In genomic region chr2:106796246-106796645, GRCm38 (mm10) we compare ENCODE assay signal across 10 mouse cellular contexts.
DNase-seq lines count a peak whose midpoint lies in the region; ATAC-seq lines count a peak whose summit lies in the region.
"Had no signal": no experiment of that assay in that cellular context is flagged by ENCODE, and none has a peak within 500 bp of the region (broad histone marks: within the 10 kb centered on the region; RNA-seq: fewer than 3 reads in every experiment).

No protein-coding gene starts in this region.

- no peak for DNase-seq in midbrain, embryonic 11.5 days (ENCODE audit: low spot score, missing footprints)
- DNase-seq in midbrain, embryonic 10.5 days (ENCODE audit: low spot score) = no peak
- peak; percentile 49 for DNase-seq in forebrain, embryonic 14.5 days (ENCODE audit: low spot score)
- DNase-seq in lung, postnatal 25 days (ENCODE audit: low spot score) = no peak
- no peak for DNase-seq in thymus, postnatal 0 days (ENCODE audit: low spot score)
- DNase-seq: liver, embryonic 13.5 days; right cerebral cortex, postnatal 14 days; thymus, postnatal 14 days had no signal

- peaks cover 22% of the 10 kb centered on the region for H3K4me1 ChIP-seq in midbrain, embryonic 11.5 days (ENCODE audit: control insufficient read depth, insufficient read depth, low read length)
- peaks cover 41% of the 10 kb centered on the region for H3K4me1 ChIP-seq in midbrain, embryonic 10.5 days
- peaks cover 37% of the 10 kb centered on the region for H3K4me1 ChIP-seq in forebrain, embryonic 14.5 days (ENCODE audit: control insufficient read depth, insufficient read depth, low read length)
- peaks cover 51% of the 10 kb centered on the region for H3K4me1 ChIP-seq in limb, embryonic 12.5 days (replicated peaks)
- H3K4me1 ChIP-seq: liver, embryonic 13.5 days had no signal

- H3K27ac ChIP-seq in midbrain, embryonic 11.5 days (ENCODE audit: low read depth, low read length) = no peak overlapping the region
- H3K27ac ChIP-seq in midbrain, embryonic 10.5 days (replicated peaks) = no peak overlapping the region
- peak overlapping the region; percentile 10; the same call in 1 of the 2 replicates for H3K27ac ChIP-seq in forebrain, embryonic 14.5 days (ENCODE audit: low read depth, low read length)
- peak overlapping the region; percentile 68 for H3K27ac ChIP-seq in limb, embryonic 12.5 days
- H3K27ac ChIP-seq: liver, embryonic 13.5 days had no signal

- H3K9ac ChIP-seq in midbrain, embryonic 11.5 days (ENCODE audit: low read length) = no peak overlapping the region
- H3K9ac ChIP-seq in forebrain, embryonic 14.5 days (ENCODE audit: low read length) = peak overlapping the region; percentile 13; the same call in 1 of the 2 replicates
- no peak overlapping the region for H3K9ac ChIP-seq in limb, embryonic 12.5 days (replicated peaks)
- H3K9ac ChIP-seq: liver, embryonic 13.5 days had no signal

- peak; percentile 19; the same call in 1 of the 2 replicates for ATAC-seq in midbrain, embryonic 11.5 days (ENCODE audit: low FRiP score)
- peak; percentile 19; the same call in 1 of the 2 replicates for ATAC-seq in forebrain, embryonic 14.5 days
- peak; percentile 83 for ATAC-seq in limb, embryonic 12.5 days (ENCODE audit: insufficient number of reproducible peaks, insufficient read depth, low FRiP score, low TSS enrichment, low read depth)
- no peak for ATAC-seq in monocyte, adult 5-6 weeks (replicated peaks; ENCODE audit: insufficient number of reproducible peaks, low FRiP score, low TSS enrichment, poor library complexity, severe bottlenecking)

- WGBS in midbrain, embryonic 11.5 days = 10% methylated on average over 7 of the region's 7 CpGs
- 19% methylated on average over 7 of the region's 7 CpGs for WGBS in midbrain, embryonic 10.5 days
- 3% methylated on average over 7 of the region's 7 CpGs for WGBS in forebrain, embryonic 14.5 days
- 4% methylated on average over 7 of the region's 7 CpGs for WGBS in limb, embryonic 12.5 days

- 0 out of 2 replicates have a peak, but pooled peaks cover 2% of the 10 kb centered on the region for H3K27me3 ChIP-seq in midbrain, embryonic 11.5 days (ENCODE audit: control insufficient read depth, insufficient read depth, low read length)
- H3K27me3 ChIP-seq in midbrain, embryonic 10.5 days (ENCODE audit: low read depth, poor library complexity, severe bottlenecking) = peaks cover 15% of the 10 kb centered on the region; the same call in 1 of the 2 replicates
- H3K27me3 ChIP-seq in forebrain, embryonic 14.5 days (replicated peaks; ENCODE audit: control insufficient read depth, insufficient read depth, low read length) = no peaks in the 10 kb centered on the region
- H3K27me3 ChIP-seq in limb, embryonic 12.5 days = no peaks in the 10 kb centered on the region
- H3K27me3 ChIP-seq: liver, embryonic 13.5 days had no signal

- H3K36me3 ChIP-seq in midbrain, embryonic 11.5 days (ENCODE audit: control insufficient read depth, insufficient read depth, low read length) = no peaks in the 10 kb centered on the region
- H3K36me3 ChIP-seq in midbrain, embryonic 10.5 days = no peaks in the 10 kb centered on the region
- H3K36me3 ChIP-seq in forebrain, embryonic 14.5 days (ENCODE audit: control insufficient read depth, insufficient read depth, low read length) = no peaks in the 10 kb centered on the region
- H3K36me3 ChIP-seq in limb, embryonic 12.5 days = peaks cover 10% of the 10 kb centered on the region; the same call in 1 of the 2 replicates
- H3K36me3 ChIP-seq: liver, embryonic 13.5 days had no signal

- H3K9me3 ChIP-seq in midbrain, embryonic 11.5 days (ENCODE audit: control insufficient read depth, low read length) = no peaks in the 10 kb centered on the region
- no peaks in the 10 kb centered on the region for H3K9me3 ChIP-seq in midbrain, embryonic 10.5 days (replicated peaks)
- no peaks in the 10 kb centered on the region for H3K9me3 ChIP-seq in forebrain, embryonic 14.5 days (replicated peaks; ENCODE audit: control insufficient read depth, low read length)
- no peaks in the 10 kb centered on the region for H3K9me3 ChIP-seq in limb, embryonic 12.5 days
- H3K9me3 ChIP-seq: liver, embryonic 13.5 days had no signal

- H3K4me2 ChIP-seq in midbrain, embryonic 11.5 days = no peak overlapping the region; the same call in 1 of the 2 replicates
- H3K4me2 ChIP-seq in forebrain, embryonic 14.5 days (ENCODE audit: low read length) = peak overlapping the region; percentile 16
- peak overlapping the region; percentile 36 for H3K4me2 ChIP-seq in limb, embryonic 12.5 days
- H3K4me2 ChIP-seq: liver, embryonic 13.5 days had no signal

- no peak overlapping the region for H3K4me3 ChIP-seq in midbrain, embryonic 11.5 days (ENCODE audit: low read depth, low read length)
- no peak overlapping the region for H3K4me3 ChIP-seq in midbrain, embryonic 10.5 days
- H3K4me3 ChIP-seq in forebrain, embryonic 14.5 days (ENCODE audit: low read depth, low read length) = no peak overlapping the region
- no peak overlapping the region for H3K4me3 ChIP-seq in limb, embryonic 12.5 days (replicated peaks)
- H3K4me3 ChIP-seq: liver, embryonic 13.5 days had no signal

Comparison
In these comparisons a context has a peak if more than half of its experiments do, and no peak if none do; other contexts are left out.
1. H3K27ac ChIP-seq: peak in forebrain, embryonic 14.5 days (single experiment) and limb, embryonic 12.5 days (single experiment); none in midbrain, embryonic 11.5 days (single experiment) and midbrain, embryonic 10.5 days (single experiment).